Mouse (Mus musculus): Measurements from ENCODE around the gene Nutf2.

Gene Nutf2

DNA sequence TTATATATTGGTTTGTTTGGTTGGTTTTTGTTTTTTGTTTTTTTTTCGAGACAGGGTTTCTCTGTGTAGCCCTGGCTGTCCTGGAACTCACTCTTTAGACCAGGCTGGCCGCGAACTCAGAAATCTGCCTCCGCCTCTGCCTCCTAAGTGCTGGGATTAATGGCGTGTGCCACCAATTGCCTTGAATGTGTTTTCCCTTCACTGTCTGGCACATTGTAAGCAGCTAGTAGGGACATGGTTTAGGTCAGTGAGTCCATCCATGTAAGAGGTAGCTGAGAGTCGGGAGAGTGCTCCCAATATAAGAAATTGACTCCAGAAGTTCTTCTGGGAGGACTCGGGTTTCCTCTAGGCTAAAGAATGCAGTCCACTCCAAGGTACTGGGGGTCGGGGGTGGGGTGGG, 6.1 kb upstream of the Nutf2 start:
- in situ Hi-C loops (cut with MboI; ENCODE audit: unreplicated experiment in 2 of 2): no loop called here

DNA sequence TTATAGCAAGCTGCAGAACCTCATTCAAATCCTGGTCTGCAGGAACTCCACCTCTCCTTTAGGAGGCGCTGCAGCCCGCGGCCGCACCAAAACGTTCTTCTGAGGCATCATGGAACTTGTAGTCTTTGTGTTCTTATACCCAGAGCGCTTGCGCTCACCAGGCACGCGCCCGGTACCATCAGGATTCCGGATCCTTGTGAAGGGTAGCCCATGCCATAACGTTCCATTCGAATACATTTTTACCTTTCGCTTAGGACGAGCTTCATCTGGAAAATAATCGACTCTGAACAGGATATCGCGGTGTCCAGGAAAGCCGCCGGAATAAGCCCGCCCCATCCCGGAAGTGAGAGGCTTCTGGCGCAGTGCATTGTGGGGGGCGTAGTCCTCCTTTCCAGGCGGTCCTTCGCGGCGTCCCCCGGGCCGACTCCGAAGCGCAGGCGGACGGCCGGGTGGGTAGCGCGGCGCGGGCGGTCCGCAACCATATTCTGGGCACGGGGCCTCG, 5.6 kb upstream of the Nutf2 start, which contains the start of gene Thap11:
TSS of gene Thap11 (plus strand) at position 418 of the 502 bp plus-strand sequence.
- in situ Hi-C loops (cut with MboI; ENCODE audit: unreplicated experiment in 2 of 2): no loop called here

DNA sequence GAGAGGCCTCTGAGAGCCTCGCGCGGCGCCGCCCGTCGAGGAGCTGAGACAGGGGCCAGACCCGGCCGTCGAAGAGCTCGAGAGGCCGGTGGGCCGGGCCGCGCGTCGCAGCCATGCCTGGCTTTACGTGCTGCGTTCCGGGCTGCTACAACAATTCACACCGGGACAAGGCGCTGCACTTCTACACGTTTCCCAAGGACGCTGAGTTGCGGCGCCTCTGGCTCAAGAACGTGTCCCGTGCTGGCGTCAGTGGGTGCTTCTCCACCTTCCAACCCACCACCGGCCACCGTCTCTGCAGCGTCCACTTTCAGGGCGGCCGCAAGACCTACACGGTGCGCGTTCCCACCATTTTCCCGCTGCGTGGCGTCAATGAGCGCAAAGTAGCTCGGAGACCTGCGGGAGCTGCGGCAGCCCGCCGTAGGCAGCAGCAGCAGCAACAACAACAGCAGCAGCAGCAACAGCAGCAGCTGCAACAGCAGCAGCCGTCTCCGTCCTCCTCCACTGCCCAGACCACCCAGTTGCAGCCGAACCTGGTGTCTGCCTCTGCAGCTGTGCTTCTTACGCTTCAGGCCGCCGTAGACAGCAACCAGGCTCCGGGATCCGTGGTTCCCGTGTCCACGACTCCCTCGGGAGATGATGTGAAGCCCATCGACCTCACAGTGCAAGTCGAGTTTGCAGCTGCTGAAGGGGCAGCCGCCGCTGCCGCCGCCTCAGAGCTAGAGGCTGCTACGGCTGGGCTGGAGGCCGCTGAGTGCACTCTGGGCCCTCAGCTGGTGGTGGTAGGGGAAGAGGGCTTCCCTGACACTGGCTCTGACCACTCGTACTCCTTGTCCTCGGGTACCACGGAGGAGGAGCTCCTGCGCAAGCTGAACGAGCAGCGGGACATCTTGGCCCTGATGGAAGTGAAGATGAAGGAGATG, 4.9 kb upstream of the Nutf2 start:
- in situ Hi-C loops (cut with MboI; ENCODE audit: unreplicated experiment in 2 of 2): no loop called here

DNA sequence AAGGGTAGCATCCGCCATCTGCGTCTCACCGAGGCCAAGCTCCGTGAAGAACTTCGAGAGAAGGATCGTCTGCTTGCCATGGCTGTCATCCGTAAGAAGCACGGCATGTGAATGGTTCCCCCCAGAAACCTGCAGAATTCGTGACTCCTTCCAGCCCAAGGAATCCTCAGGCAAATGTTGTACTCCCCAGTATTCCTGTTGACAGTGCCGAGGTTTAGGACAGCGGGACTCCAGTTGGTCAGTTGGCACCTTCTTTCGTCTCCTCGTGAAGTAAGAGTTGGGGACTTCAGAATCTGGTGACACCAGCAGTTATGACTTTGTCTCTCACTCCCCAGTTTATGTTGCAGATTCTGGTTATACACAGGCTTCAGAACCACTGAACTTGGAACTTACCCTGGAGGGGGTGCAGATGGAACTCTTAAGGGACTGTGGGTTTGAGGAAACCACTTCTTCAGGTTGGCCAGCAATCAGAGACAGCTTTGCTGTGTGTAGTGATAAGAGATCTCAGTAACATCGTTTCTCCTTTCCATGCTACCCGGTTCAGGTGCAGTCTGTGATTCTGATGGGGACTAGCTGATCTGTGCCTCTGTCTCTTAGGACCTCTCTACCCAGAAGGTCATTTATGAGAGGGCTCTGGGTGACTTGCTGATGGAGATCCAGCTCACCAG, 4.1 kb upstream of the Nutf2 start:
- in situ Hi-C loops (cut with MboI; ENCODE audit: unreplicated experiment in 2 of 2): no loop called here

GRCm38 (mm10) chr8:105858495-105858894, 1.9 kb upstream of the Nutf2 start:
- in situ Hi-C loops (cut with MboI; ENCODE audit: unreplicated experiment in 2 of 2): no loop called here

GRCm38 (mm10) chr8:105859314-105859713, 1.1 kb upstream of the Nutf2 start:
- in situ Hi-C loops (cut with MboI; ENCODE audit: unreplicated experiment in 2 of 2): no loop called here

GRCm38 (mm10) chr8:105861951-105862350, 1.6 kb downstream of the Nutf2 start:
- in situ Hi-C loops (cut with MboI; ENCODE audit: unreplicated experiment in 2 of 2): no loop called here

DNA sequence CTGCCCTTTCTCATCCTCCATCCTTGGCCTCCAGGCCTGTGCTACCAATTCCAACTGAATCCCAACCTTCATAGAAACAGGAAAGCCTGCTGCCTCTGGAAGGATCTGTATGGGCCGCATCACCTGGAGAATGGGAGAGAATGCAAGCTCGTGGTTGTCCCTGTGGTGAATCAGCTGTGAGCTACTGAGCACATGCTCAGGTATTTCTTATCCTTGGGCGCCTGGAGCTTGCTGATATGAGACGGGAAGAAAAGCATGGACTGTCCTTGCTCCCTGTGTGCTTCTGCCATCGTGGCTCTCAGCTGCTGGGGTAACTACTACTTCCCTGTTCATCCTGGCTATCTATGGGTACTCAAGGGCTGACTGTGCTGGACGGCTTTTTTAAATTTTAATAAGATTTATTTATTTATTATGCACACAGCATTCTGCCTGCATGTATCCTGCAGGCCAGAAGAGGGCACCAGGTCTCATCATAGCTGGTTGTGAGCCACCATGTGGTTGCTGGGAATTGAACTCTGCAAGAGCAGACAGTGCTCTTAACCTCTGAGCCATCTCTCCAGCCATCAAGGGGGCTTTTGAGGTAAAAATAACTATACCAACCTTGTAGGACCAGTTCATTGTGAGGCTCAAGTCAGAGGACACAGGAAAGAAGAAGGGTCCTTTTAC, 6.1 kb downstream of the Nutf2 start:
- in situ Hi-C loops (cut with MboI; ENCODE audit: unreplicated experiment in 2 of 2): no loop called here

GRCm38 (mm10) chr8:105874301-105874700, 13.9 kb downstream of the Nutf2 start:
- in situ Hi-C loops (cut with MboI; ENCODE audit: unreplicated experiment in 2 of 2): no loop called here

GRCm38 (mm10) chr8:105880754-105881520, 20.6 kb downstream of the Nutf2 start, which contains the start of gene Edc4:
TSS of gene Edc4 (plus strand) at chr8:105880881.
- in situ Hi-C loops (cut with MboI; ENCODE audit: unreplicated experiment in 2 of 2): no loop called here

DNA sequence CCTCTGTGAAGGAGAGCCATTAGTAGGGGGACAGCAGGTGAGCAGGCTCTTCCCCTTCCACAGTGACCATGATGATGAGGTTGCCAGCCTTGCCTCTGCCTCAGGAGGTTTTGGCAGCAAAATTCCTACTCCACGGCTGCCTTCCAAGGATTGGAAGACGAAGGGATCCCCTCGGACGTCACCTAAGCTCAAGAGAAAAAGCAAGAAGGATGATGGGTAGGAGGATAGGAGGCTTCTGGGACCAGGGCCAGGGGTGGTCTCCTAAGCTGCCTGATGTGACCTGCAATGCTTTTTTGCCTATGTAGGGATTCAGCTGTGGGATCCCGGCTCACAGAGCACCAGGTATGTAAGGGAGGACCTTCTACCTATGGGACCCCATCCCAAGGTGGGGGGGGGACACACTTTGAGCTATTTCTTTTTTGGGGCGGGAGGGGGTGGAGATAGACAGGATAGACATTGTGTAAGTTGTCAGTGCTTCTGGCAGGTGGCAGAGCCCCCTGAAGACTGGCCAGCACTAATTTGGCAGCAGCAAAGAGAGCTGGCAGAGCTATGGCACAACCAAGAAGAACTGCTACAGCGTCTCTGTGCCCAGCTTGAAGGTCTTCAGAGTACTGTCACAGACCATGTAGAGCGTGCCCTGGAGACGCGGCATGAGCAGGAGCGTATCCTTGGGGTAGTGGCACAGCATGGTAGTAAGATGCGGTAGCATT, 29.5 kb downstream of the Nutf2 start:
- in situ Hi-C loops (cut with MboI; ENCODE audit: unreplicated experiment in 2 of 2): loop anchor here (5.0 kb wide), 2 partner anchors 37 to 127 kb away; no protein-coding TSS in a partner anchor

GRCm38 (mm10) chr8:105890870-105891269, 30.5 kb downstream of the Nutf2 start:
- in situ Hi-C loops (cut with MboI; ENCODE audit: unreplicated experiment in 2 of 2): loop anchor here (5.0 kb wide), 2 partner anchors 36 to 126 kb away; no protein-coding TSS in a partner anchor

GRCm38 (mm10) chr8:105892432-105892831, 32.1 kb downstream of the Nutf2 start:
- in situ Hi-C loops (cut with MboI; ENCODE audit: unreplicated experiment in 2 of 2): loop anchor here (5.0 kb wide), 2 partner anchors 35 to 125 kb away; no protein-coding TSS in a partner anchor

GRCm38 (mm10) chr8:105893339-105893738, 33.0 kb downstream of the Nutf2 start, which contains the start of gene Nrn1l:
TSS of gene Nrn1l (plus strand) at chr8:105893567.
- in situ Hi-C loops (cut with MboI; ENCODE audit: unreplicated experiment in 2 of 2): loop anchor here (5.0 kb wide), 2 partner anchors 34 to 124 kb away; no protein-coding TSS in a partner anchor

DNA sequence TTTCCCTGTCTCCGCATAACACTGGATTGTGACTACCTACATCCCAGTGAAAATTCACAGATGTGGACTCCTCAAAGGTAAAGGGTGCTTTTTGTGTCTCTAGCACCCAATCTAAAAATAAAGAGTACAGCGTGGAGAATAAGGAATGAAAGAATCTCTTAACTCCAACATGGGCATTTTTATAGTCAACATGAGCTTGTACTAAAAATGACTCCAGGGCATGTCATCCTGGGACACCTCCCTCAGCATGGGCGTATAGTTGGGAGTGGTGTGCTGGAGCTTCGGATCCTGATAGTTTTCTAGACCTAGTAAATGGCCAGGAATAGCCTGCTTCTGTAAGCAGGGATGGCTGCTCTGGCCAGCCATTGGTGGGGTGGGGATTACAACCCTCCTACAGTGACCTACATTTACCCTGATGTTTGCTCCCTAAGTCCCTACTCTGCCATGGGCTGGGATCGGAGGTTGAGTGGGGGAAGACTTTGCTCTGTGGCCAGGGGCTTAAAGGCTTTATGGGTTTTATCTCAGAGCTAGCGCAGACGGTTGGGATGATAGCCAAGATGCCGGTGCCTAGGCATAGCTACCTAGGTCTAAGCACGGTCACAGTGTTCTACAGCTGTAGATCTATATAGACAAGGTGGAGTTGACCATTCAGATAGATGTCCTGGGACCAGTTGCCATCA, 37.6 kb downstream of the Nutf2 start:
- in situ Hi-C loops (cut with MboI; ENCODE audit: unreplicated experiment in 2 of 2): no loop called here

- in situ Hi-C loops (cut with MboI; ENCODE audit: unreplicated experiment in 2 of 2): no loop called here
Observed at GRCm38 (mm10) chr8:105900180-105900940, 40.0 kb downstream of the Nutf2 start, which contains the start of gene Pskh1. TSS of gene Pskh1 (plus strand) at chr8:105900441.

GRCm38 (mm10) chr8:105900941-105901616, 40.7 kb downstream of the Nutf2 start:
- in situ Hi-C loops (cut with MboI; ENCODE audit: unreplicated experiment in 2 of 2): no loop called here

Data from v-Abl transformed pro-B cells (cell line).